Mouse (Mus musculus): ENCODE measurements around the gene Mamld1.

DNA sequence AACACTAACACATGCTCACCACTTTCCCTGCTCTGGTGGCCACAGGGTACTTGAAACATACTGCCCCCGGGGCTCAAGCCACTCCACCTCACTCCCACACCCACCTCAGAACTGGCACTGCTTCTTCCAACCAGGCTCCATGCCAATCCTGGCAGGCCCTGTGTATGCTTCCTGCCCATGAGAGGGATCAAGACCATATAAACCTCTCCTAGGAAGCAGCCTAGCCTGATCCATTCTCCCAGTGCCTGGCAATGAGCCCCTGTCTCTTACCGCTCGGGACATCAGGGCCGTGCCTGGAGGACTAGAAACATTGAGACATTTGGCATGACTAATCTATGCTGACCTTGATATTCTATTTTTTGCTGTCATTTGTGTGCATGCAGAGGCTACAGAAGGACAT lies 133.6 kb downstream of the Mamld1 start:
- no peak for TF ChIP-seq CTCF (IDR thresholded peaks at IDR 0.05; ENCODE audit: low read depth, low read length)
- no peak for TF ChIP-seq EP300 (IDR thresholded peaks at IDR 0.05; ENCODE audit: insufficient read depth, low read depth, low read length)

Measured in ES-Bruce4 (cell line).